ENCODE assay signal across 8 mouse cellular contexts in genomic region chr1:119388664-119389396, GRCm38 (mm10). TPM values are rescaled to one million over a fixed set of nuclear protein-coding genes. Genes with fewer than 3 reads are reported as not detected.
A peak's percentile ranks its signal among the peaks of the same experiment; 100 is the strongest.
DNase-seq lines count a peak whose midpoint lies in the region; ATAC-seq lines count a peak whose summit lies in the region.

No protein-coding gene starts in this region.

- H3K4me2 ChIP-seq in kidney, embryonic 16.5 days (replicated peaks; ENCODE audit: low read depth, low read length): peak overlapping the region; percentile 41
- H3K4me2 ChIP-seq in midbrain, embryonic 15.5 days: peak overlapping the region; percentile 48

- ATAC-seq in kidney, embryonic 16.5 days (ENCODE audit: low FRiP score, low TSS enrichment): peak; percentile 64; the same call in 1 of the 2 replicates
- peak; percentile 90 for ATAC-seq in midbrain, embryonic 15.5 days (replicated peaks)
- no peak for ATAC-seq in granulocyte monocyte progenitor cell, adult 5-6 weeks (replicated peaks; ENCODE audit: poor library complexity, severe bottlenecking)

- H3K27ac ChIP-seq in kidney, embryonic 16.5 days (ENCODE audit: low read length): no peak overlapping the region
- H3K27ac ChIP-seq in embryonic facial prominence, embryonic 10.5 days (replicated peaks): peak overlapping the region; percentile 37; the same call in 1 of the 2 replicates
- peak overlapping the region; percentile 70 for H3K27ac ChIP-seq in midbrain, embryonic 15.5 days

- H3K36me3 ChIP-seq in kidney, embryonic 16.5 days (ENCODE audit: insufficient read depth, low read length): no peaks in the 10 kb centered on the region
- H3K36me3 ChIP-seq in embryonic facial prominence, embryonic 10.5 days (replicated peaks): no peaks in the 10 kb centered on the region
- H3K36me3 ChIP-seq in midbrain, embryonic 15.5 days (replicated peaks): no peaks in the 10 kb centered on the region

- H3K4me3 ChIP-seq in kidney, embryonic 16.5 days (ENCODE audit: low read length): peak overlapping the region; percentile 13
- peak overlapping the region; percentile 30; the same call in 1 of the 2 replicates for H3K4me3 ChIP-seq in embryonic facial prominence, embryonic 10.5 days
- H3K4me3 ChIP-seq in midbrain, embryonic 15.5 days: peak overlapping the region; percentile 20

- H3K4me1 ChIP-seq in kidney, embryonic 16.5 days (ENCODE audit: insufficient read depth, low read length): peaks cover 10% of the 10 kb centered on the region; the same call in 1 of the 2 replicates
- H3K4me1 ChIP-seq in embryonic facial prominence, embryonic 10.5 days: peaks cover 14% of the 10 kb centered on the region
- peaks cover 29% of the 10 kb centered on the region for H3K4me1 ChIP-seq in midbrain, embryonic 15.5 days

- 6% methylated on average over 19 of the region's 19 CpGs for WGBS in kidney, embryonic 16.5 days
- 9% methylated on average over 19 of the region's 19 CpGs for WGBS in embryonic facial prominence, embryonic 10.5 days
- 4% methylated on average over 19 of the region's 19 CpGs for WGBS in midbrain, embryonic 15.5 days

- no peaks in the 10 kb centered on the region for H3K9me3 ChIP-seq in kidney, embryonic 16.5 days (ENCODE audit: low read length)
- H3K9me3 ChIP-seq in embryonic facial prominence, embryonic 10.5 days: no peaks in the 10 kb centered on the region
- no peaks in the 10 kb centered on the region for H3K9me3 ChIP-seq in midbrain, embryonic 15.5 days

- DNase-seq in kidney, adult 11 months: no peak
- DNase-seq in embryonic facial prominence, embryonic 10.5 days (ENCODE audit: low spot score): peak; percentile 63
- DNase-seq in kidney, postnatal 36 days: peak; percentile 2 to 6
- DNase-seq in lung, postnatal 10 days: no peak
- DNase-seq in gastrocnemius, postnatal 4 days (ENCODE audit: low spot score in 2 of 2): no peak

- no peak overlapping the region for H3K9ac ChIP-seq in kidney, embryonic 16.5 days (replicated peaks; ENCODE audit: low read length)
- H3K9ac ChIP-seq in midbrain, embryonic 15.5 days: peak overlapping the region; percentile 20; the same call in 1 of the 2 replicates

- H3K27me3 ChIP-seq in kidney, embryonic 16.5 days (ENCODE audit: insufficient read depth, low read length): no peaks in the 10 kb centered on the region
- H3K27me3 ChIP-seq in embryonic facial prominence, embryonic 10.5 days (replicated peaks; ENCODE audit: low read depth, poor library complexity, severe bottlenecking): peaks cover 35% of the 10 kb centered on the region
- H3K27me3 ChIP-seq in midbrain, embryonic 15.5 days (replicated peaks): no peaks in the 10 kb centered on the region; the same call in 1 of the 2 replicates

RNA-seq across cellular contexts. Expression of gene Inhbb, which starts 33.2 kb away (rescaled TPM):
- 0.32 and 0.36 TPM in 2 replicates for polyA plus RNA-seq in kidney, embryonic 16.5 days (2015; fragmentation: Nextera tagmentation; extraction: Ambion mirVana)
- 0.10 and 0.24 TPM in 2 replicates for polyA plus RNA-seq in embryonic facial prominence, embryonic 10.5 days (2016; fragmentation: Nextera tagmentation; extraction: Ambion mirVana)
- 2.4 and 2.5 TPM in 2 replicates for polyA plus RNA-seq in midbrain, embryonic 15.5 days (2015; fragmentation: Nextera tagmentation; extraction: Ambion mirVana)
- total RNA-seq in granulocyte monocyte progenitor cell, adult 5-6 weeks (2014; fragmentation: Nextera tagmentation): not detected in 2 replicates
- total RNA-seq in granulocyte monocyte progenitor cell, adult 5-6 weeks (2017): not detected in 2 replicates
- 1 to 10 TPM in 1 of 2 experiments, under 1 TPM in 1; 0.64 to 1.7 TPM for total RNA-seq in gastrocnemius, postnatal 4 days (2021)

Comparison
In these comparisons a context has a peak if more than half of its experiments do, and no peak if none do; other contexts are left out.
1. DNase-seq: peak in embryonic facial prominence, embryonic 10.5 days (single experiment) and kidney, postnatal 36 days (2 of 2); none in kidney, adult 11 months (single experiment), lung, postnatal 10 days (single experiment) and gastrocnemius, postnatal 4 days (0 of 2).
2. Peak in every context shown above with its lines, with median percentiles within 50 percentile points of each other: H3K4me3 ChIP-seq.